In genomic region chr15:6993226-6993625, GRCm38 (mm10) we compare ENCODE assay signal across 31 mouse cellular contexts.
DNase-seq lines count a peak whose midpoint lies in the region; ATAC-seq and TF ChIP-seq lines count a peak whose summit lies in the region.
"Had no signal": no experiment of that assay in that cellular context is flagged by ENCODE, and none has a peak within 500 bp of the region (broad histone marks: within the 10 kb centered on the region; RNA-seq: fewer than 3 reads in every experiment).

No protein-coding gene starts in this region.

- WGBS in forebrain, postnatal 0 days: 73% methylated on average over 9 of the region's 9 CpGs
- whole genome bisulfite sequencing in forebrain, embryonic 12.5 days: 84% methylated on average over 9 of the region's 9 CpGs
- WGBS in midbrain, embryonic 15.5 days: 73% methylated on average over 9 of the region's 9 CpGs
- WGBS in midbrain, embryonic 11.5 days: 90% methylated on average over 9 of the region's 9 CpGs

- H3K27ac ChIP-seq in forebrain, postnatal 0 days (ENCODE audit: low read depth, low read length): no peak overlapping the region
- H3K27ac ChIP-seq in forebrain, embryonic 12.5 days: no peak overlapping the region
- H3K27ac ChIP-seq in layer of hippocampus, adult 2 months: no peak overlapping the region
- H3K27ac ChIP-seq in midbrain, embryonic 15.5 days: no peak overlapping the region
- H3K27ac ChIP-seq in midbrain, embryonic 11.5 days (ENCODE audit: low read depth, low read length): no peak overlapping the region
- H3K27ac ChIP-seq: embryonic facial prominence, embryonic 12.5 days; forebrain, embryonic 10.5 days; heart, adult 2 months; hindbrain, embryonic 12.5 days; hindbrain, postnatal 0 days; intestine, embryonic 15.5 days; limb, embryonic 12.5 days; liver, embryonic 13.5 days; neural tube, embryonic 15.5 days; stomach, embryonic 15.5 days had no signal

- H3K9me3 ChIP-seq in forebrain, postnatal 0 days (ENCODE audit: low read length): no peaks in the 10 kb centered on the region
- no peaks in the 10 kb centered on the region for H3K9me3 ChIP-seq in forebrain, embryonic 12.5 days
- H3K9me3 ChIP-seq in midbrain, embryonic 15.5 days: no peaks in the 10 kb centered on the region
- H3K9me3 ChIP-seq in midbrain, embryonic 11.5 days (ENCODE audit: control insufficient read depth, low read length): no peaks in the 10 kb centered on the region
- H3K9me3 ChIP-seq: embryonic facial prominence, embryonic 12.5 days; forebrain, embryonic 10.5 days; heart, embryonic 12.5 days; hindbrain, embryonic 12.5 days; intestine, embryonic 15.5 days; limb, embryonic 12.5 days; liver, embryonic 13.5 days; neural tube, embryonic 15.5 days; stomach, embryonic 15.5 days had no signal

- H3K27me3 ChIP-seq in forebrain, postnatal 0 days (ENCODE audit: insufficient read depth, low read length): no peaks in the 10 kb centered on the region
- no peaks in the 10 kb centered on the region for H3K27me3 ChIP-seq in forebrain, embryonic 12.5 days
- H3K27me3 ChIP-seq in midbrain, embryonic 15.5 days (replicated peaks): no peaks in the 10 kb centered on the region
- no peaks in the 10 kb centered on the region for H3K27me3 ChIP-seq in midbrain, embryonic 11.5 days (ENCODE audit: control insufficient read depth, insufficient read depth, low read length)
- H3K27me3 ChIP-seq: embryonic facial prominence, embryonic 12.5 days; heart, embryonic 12.5 days; hindbrain, embryonic 12.5 days; intestine, embryonic 15.5 days; limb, embryonic 12.5 days; liver, embryonic 13.5 days; neural tube, embryonic 15.5 days; stomach, embryonic 15.5 days had no signal

- DNase-seq in forebrain, postnatal 0 days: peak; percentile 12
- peak; percentile 12 for DNase-seq in layer of hippocampus, adult 9-10 months (ENCODE audit: low spot score)
- no peak for DNase-seq in layer of hippocampus, adult 2 months (ENCODE audit: low spot score in 2 of 2)
- no peak for DNase-seq in midbrain, embryonic 11.5 days (ENCODE audit: low spot score, missing footprints)
- DNase-seq in B cell, adult 2 months: no peak
- DNase-seq: adrenal gland, postnatal 25 days; cerebellum, adult 8-10 months; cerebellum, postnatal 36 days; gastrocnemius, postnatal 36 days; heart, postnatal 10 days; kidney, adult 2 months; kidney, postnatal 36 days; layer of hippocampus, adult 9-11 months; liver, embryonic 13.5 days; lung, adult 18-20 months; lung, postnatal 10 days; retina, postnatal 1 day; right cerebral cortex, postnatal 25 days had no signal

- H3K4me3 ChIP-seq in forebrain, postnatal 0 days (ENCODE audit: low read depth, low read length): no peak overlapping the region
- H3K4me3 ChIP-seq in forebrain, embryonic 12.5 days (replicated peaks): no peak overlapping the region
- no peak overlapping the region for H3K4me3 ChIP-seq in layer of hippocampus, adult 2 months
- no peak overlapping the region for H3K4me3 ChIP-seq in midbrain, embryonic 15.5 days
- H3K4me3 ChIP-seq in midbrain, embryonic 11.5 days (ENCODE audit: low read depth, low read length): no peak overlapping the region
- H3K4me3 ChIP-seq: embryonic facial prominence, embryonic 12.5 days; forebrain, embryonic 10.5 days; heart, adult 2 months; heart, embryonic 12.5 days; hindbrain, embryonic 12.5 days; intestine, embryonic 15.5 days; limb, embryonic 12.5 days; liver, embryonic 13.5 days; neural tube, embryonic 15.5 days; stomach, embryonic 15.5 days had no signal

- no peak overlapping the region for H3K4me2 ChIP-seq in forebrain, postnatal 0 days (ENCODE audit: low read depth)
- H3K4me2 ChIP-seq in forebrain, embryonic 12.5 days: no peak overlapping the region
- no peak overlapping the region for H3K4me2 ChIP-seq in midbrain, embryonic 15.5 days
- no peak overlapping the region for H3K4me2 ChIP-seq in midbrain, embryonic 11.5 days
- H3K4me2 ChIP-seq: embryonic facial prominence, embryonic 12.5 days; heart, embryonic 12.5 days; hindbrain, embryonic 12.5 days; intestine, embryonic 15.5 days; limb, embryonic 12.5 days; liver, embryonic 13.5 days; neural tube, embryonic 15.5 days; stomach, embryonic 15.5 days had no signal

- no peak overlapping the region for H3K9ac ChIP-seq in forebrain, postnatal 0 days
- no peak overlapping the region for H3K9ac ChIP-seq in forebrain, embryonic 12.5 days
- no peak overlapping the region for H3K9ac ChIP-seq in midbrain, embryonic 15.5 days
- H3K9ac ChIP-seq in midbrain, embryonic 11.5 days (ENCODE audit: low read length): no peak overlapping the region
- H3K9ac ChIP-seq: embryonic facial prominence, embryonic 12.5 days; heart, embryonic 12.5 days; hindbrain, embryonic 12.5 days; intestine, embryonic 15.5 days; limb, embryonic 12.5 days; liver, embryonic 13.5 days; neural tube, embryonic 15.5 days; stomach, embryonic 15.5 days had no signal

- H3K36me3 ChIP-seq in forebrain, postnatal 0 days (ENCODE audit: insufficient read depth): no peaks in the 10 kb centered on the region
- H3K36me3 ChIP-seq in forebrain, embryonic 12.5 days (replicated peaks): no peaks in the 10 kb centered on the region
- H3K36me3 ChIP-seq in midbrain, embryonic 15.5 days (replicated peaks): no peaks in the 10 kb centered on the region
- H3K36me3 ChIP-seq in midbrain, embryonic 11.5 days (ENCODE audit: control insufficient read depth, insufficient read depth, low read length): no peaks in the 10 kb centered on the region
- H3K36me3 ChIP-seq: embryonic facial prominence, embryonic 12.5 days; forebrain, embryonic 10.5 days; heart, embryonic 12.5 days; hindbrain, embryonic 12.5 days; intestine, embryonic 15.5 days; limb, embryonic 12.5 days; liver, embryonic 13.5 days; neural tube, embryonic 15.5 days; stomach, embryonic 15.5 days had no signal

- TF ChIP-seq CTCF in forebrain, postnatal 0 days (IDR thresholded peaks at IDR 0.05; ENCODE audit: low read depth): no peak
- TF ChIP-seq CTCF in layer of hippocampus, adult 2 months (conservative IDR thresholded peaks at IDR 0.05): no peak

- no peaks in the 10 kb centered on the region for H3K4me1 ChIP-seq in forebrain, postnatal 0 days (ENCODE audit: insufficient read depth)
- peaks cover 3% of the 10 kb centered on the region; the same call in 1 of the 2 replicates for H3K4me1 ChIP-seq in forebrain, embryonic 12.5 days
- no peaks in the 10 kb centered on the region for H3K4me1 ChIP-seq in midbrain, embryonic 15.5 days
- no peaks in the 10 kb centered on the region for H3K4me1 ChIP-seq in midbrain, embryonic 11.5 days (ENCODE audit: control insufficient read depth, insufficient read depth, low read length)
- H3K4me1 ChIP-seq: embryonic facial prominence, embryonic 12.5 days; forebrain, embryonic 10.5 days; hindbrain, embryonic 12.5 days; intestine, embryonic 15.5 days; limb, embryonic 12.5 days; liver, embryonic 13.5 days; stomach, embryonic 15.5 days had no signal

- ATAC-seq in forebrain, postnatal 0 days: 0 out of 2 replicates have a peak, but pooled peaks have one; percentile 40
- no peak for ATAC-seq in forebrain, embryonic 12.5 days (ENCODE audit: low FRiP score)
- peak; percentile 55; the same call in 1 of the 2 replicates for ATAC-seq in midbrain, embryonic 15.5 days (replicated peaks)
- no peak for ATAC-seq in midbrain, embryonic 11.5 days (ENCODE audit: low FRiP score)
- ATAC-seq: CD4-positive, CD25-positive, alpha-beta regulatory T cell, adult 4 months; hindbrain, postnatal 0 days; intestine, embryonic 15.5 days had no signal

Comparison
In these comparisons a context has a peak if more than half of its experiments do, and no peak if none do; other contexts are left out.
1. ATAC-seq: peak in forebrain, postnatal 0 days (single experiment) and midbrain, embryonic 15.5 days (single experiment); none in forebrain, embryonic 12.5 days (single experiment) and midbrain, embryonic 11.5 days (single experiment).
2. DNase-seq: peak in forebrain, postnatal 0 days (single experiment) and layer of hippocampus, adult 9-10 months (single experiment); none in layer of hippocampus, adult 2 months (0 of 2), midbrain, embryonic 11.5 days (single experiment) and B cell, adult 2 months (0 of 2).